Mouse (Mus musculus): ENCODE results near the gene Ccser1. TPM values are rescaled to one million over a fixed set of nuclear protein-coding genes. Genes with fewer than 3 reads are reported as not detected.

The Ccser1 gene
- total RNA-seq, 1 experiment: 4.1 TPM

- H3K9ac ChIP-seq (ENCODE audit: insufficient read depth, low read depth, low read length, poor library complexity, severe bottlenecking): no peak overlapping the region
- in situ Hi-C loops (cut with MboI; ENCODE audit: low sequenced_read_pairs in 2 of 2, unreplicated experiment in 2 of 2): loop anchor here in 1 of 2 experiments (25.0 kb wide), 1 partner anchor 549 kb away; no protein-coding TSS in a partner anchor
- no peaks in the 10 kb centered on the region for H3K9me3 ChIP-seq (ENCODE audit: control insufficient read depth, insufficient read depth, low read depth, low read length)
- no peak for DNase-seq (ENCODE audit: low read depth, low spot score)
- no peaks in the 10 kb centered on the region for H3K36me3 ChIP-seq (ENCODE audit: control insufficient read depth, insufficient read depth, low read length, poor library complexity, severe bottlenecking)
- H3K4me1 ChIP-seq (ENCODE audit: control insufficient read depth in 2 of 2, insufficient read depth in 2 of 2, low read length in 2 of 2, poor library complexity in 1 of 2): no peaks in the 10 kb centered on the region
- no peak for TF ChIP-seq ZNF384 (IDR thresholded peaks at IDR 0.05; ENCODE audit: low read depth, low read length)
- TF ChIP-seq CHD2 (IDR thresholded peaks at IDR 0.05; ENCODE audit: low read depth, low read length): no peak
- TF ChIP-seq MAFK (IDR thresholded peaks at IDR 0.05; ENCODE audit: insufficient read depth, low read depth, low read length): no peak
- no peak for TF ChIP-seq ZC3H11A (IDR thresholded peaks at IDR 0.05; ENCODE audit: borderline replicate concordance, low read depth, low read length)
- no peak for TF ChIP-seq HCFC1 (IDR thresholded peaks at IDR 0.05; ENCODE audit: borderline replicate concordance, insufficient read depth, low read length)
- H3K4me3 ChIP-seq (ENCODE audit: insufficient read depth in 1 of 2, low read depth in 1 of 2, low read length in 2 of 2, poor library complexity in 1 of 2, severe bottlenecking in 1 of 2): no peak overlapping the region
- H3K27ac ChIP-seq (ENCODE audit: insufficient read depth, low read depth, low read length, poor library complexity, severe bottlenecking): no peak overlapping the region
Observed at GRCm38 (mm10) chr6:61363722-61364121, 183.6 kb downstream of the Ccser1 start.

- DNase-seq (ENCODE audit: low read depth, low spot score): no peak
- TF ChIP-seq HCFC1 (IDR thresholded peaks at IDR 0.05; ENCODE audit: borderline replicate concordance, insufficient read depth, low read length): no peak
- TF ChIP-seq ZNF384 (IDR thresholded peaks at IDR 0.05; ENCODE audit: low read depth, low read length): no peak
- TF ChIP-seq CHD2 (IDR thresholded peaks at IDR 0.05; ENCODE audit: low read depth, low read length): no peak
- TF ChIP-seq ZC3H11A (IDR thresholded peaks at IDR 0.05; ENCODE audit: borderline replicate concordance, low read depth, low read length): peak; percentile 21; the same call in 1 of the 2 replicates
- no peak for TF ChIP-seq MAFK (IDR thresholded peaks at IDR 0.05; ENCODE audit: insufficient read depth, low read depth, low read length)
Observed at GRCm38 (mm10) chr6:61382526-61382925, 202.4 kb downstream of the Ccser1 start.

GRCm38 (mm10) chr6:61382991-61383390 lies 202.9 kb downstream of the Ccser1 start:
- H3K9me3 ChIP-seq (ENCODE audit: control insufficient read depth, insufficient read depth, low read depth, low read length): no peaks in the 10 kb centered on the region
- no peaks in the 10 kb centered on the region for H3K36me3 ChIP-seq (ENCODE audit: control insufficient read depth, insufficient read depth, low read length, poor library complexity, severe bottlenecking)
- in situ Hi-C loops (cut with MboI; ENCODE audit: low sequenced_read_pairs in 2 of 2, unreplicated experiment in 2 of 2): no loop called here
- H3K27ac ChIP-seq (ENCODE audit: insufficient read depth, low read depth, low read length, poor library complexity, severe bottlenecking): no peak overlapping the region
- no peaks in the 10 kb centered on the region for H3K4me1 ChIP-seq (ENCODE audit: control insufficient read depth in 2 of 2, insufficient read depth in 2 of 2, low read length in 2 of 2, poor library complexity in 1 of 2)
- no peak for DNase-seq (ENCODE audit: low read depth, low spot score)
- no peak overlapping the region for H3K4me3 ChIP-seq (ENCODE audit: insufficient read depth in 1 of 2, low read depth in 1 of 2, low read length in 2 of 2, poor library complexity in 1 of 2, severe bottlenecking in 1 of 2)
- TF ChIP-seq ZNF384 (IDR thresholded peaks at IDR 0.05; ENCODE audit: low read depth, low read length): no peak
- TF ChIP-seq MAFK (IDR thresholded peaks at IDR 0.05; ENCODE audit: insufficient read depth, low read depth, low read length): no peak
- TF ChIP-seq CHD2 (IDR thresholded peaks at IDR 0.05; ENCODE audit: low read depth, low read length): no peak
- TF ChIP-seq ZC3H11A (IDR thresholded peaks at IDR 0.05; ENCODE audit: borderline replicate concordance, low read depth, low read length): no peak
- no peak for TF ChIP-seq HCFC1 (IDR thresholded peaks at IDR 0.05; ENCODE audit: borderline replicate concordance, insufficient read depth, low read length)
- no peak overlapping the region for H3K9ac ChIP-seq (ENCODE audit: insufficient read depth, low read depth, low read length, poor library complexity, severe bottlenecking)

More at GRCm38 (mm10) chr6:61382526-61382925, 202.4 kb downstream of the Ccser1 start:
- in situ Hi-C loops (cut with MboI; ENCODE audit: low sequenced_read_pairs in 2 of 2, unreplicated experiment in 2 of 2): no loop called here
- Histone ChIP-seq H3K36me3 (ENCODE audit: control insufficient read depth, insufficient read depth, low read length, poor library complexity, severe bottlenecking) (no peaks in the 10 kb centered on the region), H3K4me3 (ENCODE audit: insufficient read depth in 1 of 2, low read depth in 1 of 2, low read length in 2 of 2, poor library complexity in 1 of 2, severe bottlenecking in 1 of 2) (no peak overlapping the region), H3K4me1 (ENCODE audit: control insufficient read depth in 2 of 2, insufficient read depth in 2 of 2, low read length in 2 of 2, poor library complexity in 1 of 2) (no peaks in the 10 kb centered on the region), H3K9ac (ENCODE audit: insufficient read depth, low read depth, low read length, poor library complexity, severe bottlenecking) (no peak overlapping the region), H3K27ac (ENCODE audit: insufficient read depth, low read depth, low read length, poor library complexity, severe bottlenecking) (no peak overlapping the region), H3K9me3 (ENCODE audit: control insufficient read depth, insufficient read depth, low read depth, low read length) (no peaks in the 10 kb centered on the region)

GRCm38 (mm10) chr6:61387046-61387445 lies 206.9 kb downstream of the Ccser1 start:
- TF ChIP-seq MAFK (IDR thresholded peaks at IDR 0.05; ENCODE audit: insufficient read depth, low read depth, low read length) (no peak), HCFC1 (IDR thresholded peaks at IDR 0.05; ENCODE audit: borderline replicate concordance, insufficient read depth, low read length) (no peak), CHD2 (IDR thresholded peaks at IDR 0.05; ENCODE audit: low read depth, low read length) (no peak), ZC3H11A (IDR thresholded peaks at IDR 0.05; ENCODE audit: borderline replicate concordance, low read depth, low read length) (no peak), ZNF384 (IDR thresholded peaks at IDR 0.05; ENCODE audit: low read depth, low read length) (no peak)
- in situ Hi-C loops (cut with MboI; ENCODE audit: low sequenced_read_pairs in 2 of 2, unreplicated experiment in 2 of 2): no loop called here
- Histone ChIP-seq H3K9ac (ENCODE audit: insufficient read depth, low read depth, low read length, poor library complexity, severe bottlenecking) (no peak overlapping the region), H3K36me3 (ENCODE audit: control insufficient read depth, insufficient read depth, low read length, poor library complexity, severe bottlenecking) (no peaks in the 10 kb centered on the region), H3K27ac (ENCODE audit: insufficient read depth, low read depth, low read length, poor library complexity, severe bottlenecking) (no peak overlapping the region), H3K9me3 (ENCODE audit: control insufficient read depth, insufficient read depth, low read depth, low read length) (no peaks in the 10 kb centered on the region), H3K4me1 (ENCODE audit: control insufficient read depth in 2 of 2, insufficient read depth in 2 of 2, low read length in 2 of 2, poor library complexity in 1 of 2) (no peaks in the 10 kb centered on the region), H3K4me3 (ENCODE audit: insufficient read depth in 1 of 2, low read depth in 1 of 2, low read length in 2 of 2, poor library complexity in 1 of 2, severe bottlenecking in 1 of 2) (no peak overlapping the region)
- DNase-seq (ENCODE audit: low read depth, low spot score): no peak

Data from ES-E14 (cell line).